Comparison of ENCODE assay signal across 8 mouse cellular contexts in genomic region chr11:98003171-98003671, GRCm38 (mm10). TPM values are rescaled to one million over a fixed set of nuclear protein-coding genes. Genes with fewer than 3 reads are reported as not detected.
DNase-seq lines count a peak whose midpoint lies in the region; ATAC-seq and TF ChIP-seq lines count a peak whose summit lies in the region.

No protein-coding gene starts in this region.

- peaks cover 11% of the 10 kb centered on the region for H3K4me1 ChIP-seq in kidney, postnatal 0 days (replicated peaks; ENCODE audit: insufficient read depth, low read length)
- peaks cover 6 to 23% of the 10 kb centered on the region in 2 experiments; a peak in 2 of 4 replicates for H3K4me1 ChIP-seq in ES-E14 (ENCODE audit: control insufficient read depth in 2 of 2, insufficient read depth in 2 of 2, low read length in 2 of 2, poor library complexity in 1 of 2)
- H3K4me1 ChIP-seq in forebrain, postnatal 0 days (ENCODE audit: insufficient read depth), result no peaks in the 10 kb centered on the region
- peaks cover 38% of the 10 kb centered on the region for H3K4me1 ChIP-seq in midbrain, embryonic 12.5 days

- DNase-seq in kidney, postnatal 0 days (ENCODE audit: low spot score), result no peak
- no peak for DNase-seq in kidney, adult 9 months
- DNase-seq in ES-E14 (ENCODE audit: low read depth, low spot score), result no peak
- no peak for DNase-seq in forebrain, postnatal 0 days
- DNase-seq in embryo, embryonic 10.5 days (ENCODE audit: low spot score), result no peak
- no peak for DNase-seq in layer of hippocampus, adult 9-10 months (ENCODE audit: low spot score)

- no peaks in the 10 kb centered on the region for H3K9me3 ChIP-seq in kidney, postnatal 0 days (replicated peaks; ENCODE audit: low read length)
- H3K9me3 ChIP-seq in ES-E14 (ENCODE audit: control insufficient read depth, insufficient read depth, low read depth, low read length), result no peaks in the 10 kb centered on the region
- H3K9me3 ChIP-seq in forebrain, postnatal 0 days (ENCODE audit: low read length), result no peaks in the 10 kb centered on the region
- H3K9me3 ChIP-seq in midbrain, embryonic 12.5 days, result no peaks in the 10 kb centered on the region

- H3K36me3 ChIP-seq in kidney, postnatal 0 days (ENCODE audit: insufficient read depth, low read length), result 0 out of 2 replicates have a peak, but pooled peaks cover 4% of the 10 kb centered on the region
- peaks cover 3% of the 10 kb centered on the region; the same call in 1 of the 2 replicates for H3K36me3 ChIP-seq in ES-E14 (ENCODE audit: control insufficient read depth, insufficient read depth, low read length, poor library complexity, severe bottlenecking)
- H3K36me3 ChIP-seq in forebrain, postnatal 0 days (ENCODE audit: insufficient read depth), result peaks cover 54% of the 10 kb centered on the region
- peaks cover 37% of the 10 kb centered on the region for H3K36me3 ChIP-seq in midbrain, embryonic 12.5 days

- 0 out of 2 replicates have a peak, but pooled peaks cover 4% of the 10 kb centered on the region for H3K27me3 ChIP-seq in kidney, postnatal 0 days (ENCODE audit: insufficient read depth, low read length)
- no peaks in the 10 kb centered on the region for H3K27me3 ChIP-seq in forebrain, postnatal 0 days (ENCODE audit: insufficient read depth, low read length)
- peaks cover 33% of the 10 kb centered on the region for H3K27me3 ChIP-seq in midbrain, embryonic 12.5 days

- H3K9ac ChIP-seq in kidney, postnatal 0 days (ENCODE audit: low read depth, low read length), result no peak overlapping the region
- H3K9ac ChIP-seq in ES-E14 (ENCODE audit: insufficient read depth, low read depth, low read length, poor library complexity, severe bottlenecking), result peak overlapping the region; percentile 9; the same call in 1 of the 2 replicates
- no peak overlapping the region for H3K9ac ChIP-seq in forebrain, postnatal 0 days
- H3K9ac ChIP-seq in midbrain, embryonic 12.5 days (replicated peaks), result no peak overlapping the region

- in situ Hi-C loops in ES-E14 (cut with MboI; ENCODE audit: low sequenced_read_pairs in 2 of 2, unreplicated experiment in 2 of 2), result no loop called here

- no peak overlapping the region for H3K27ac ChIP-seq in kidney, postnatal 0 days
- no peak overlapping the region for H3K27ac ChIP-seq in ES-E14 (ENCODE audit: insufficient read depth, low read depth, low read length, poor library complexity, severe bottlenecking)
- no peak overlapping the region; the same call in 1 of the 2 replicates for H3K27ac ChIP-seq in forebrain, postnatal 0 days (ENCODE audit: low read depth, low read length)
- no peak overlapping the region for H3K27ac ChIP-seq in midbrain, embryonic 12.5 days (replicated peaks)

- no peak overlapping the region for H3K4me3 ChIP-seq in kidney, postnatal 0 days (replicated peaks; ENCODE audit: low read depth, low read length)
- peak overlapping the region; percentile 49 to 67 for H3K4me3 ChIP-seq in ES-E14 (ENCODE audit: insufficient read depth in 1 of 2, low read depth in 1 of 2, low read length in 2 of 2, poor library complexity in 1 of 2, severe bottlenecking in 1 of 2)
- H3K4me3 ChIP-seq in forebrain, postnatal 0 days (ENCODE audit: low read depth, low read length), result no peak overlapping the region
- no peak overlapping the region for H3K4me3 ChIP-seq in midbrain, embryonic 12.5 days

- TF ChIP-seq CTCF in kidney, postnatal 0 days (IDR thresholded peaks at IDR 0.05; ENCODE audit: low read depth), result no peak
- TF ChIP-seq CTCF in forebrain, postnatal 0 days (IDR thresholded peaks at IDR 0.05; ENCODE audit: low read depth), result no peak

- H3K4me2 ChIP-seq in kidney, postnatal 0 days (ENCODE audit: low read length), result peak overlapping the region; percentile 28; the same call in 1 of the 2 replicates
- H3K4me2 ChIP-seq in forebrain, postnatal 0 days (ENCODE audit: low read depth), result 0 out of 2 replicates have a peak overlapping the region, but pooled peaks have one; percentile 1
- H3K4me2 ChIP-seq in midbrain, embryonic 12.5 days (replicated peaks), result peak overlapping the region; percentile 26

- ATAC-seq in kidney, postnatal 0 days (replicated peaks; ENCODE audit: low FRiP score, low read depth), result 0 out of 2 replicates have a peak, but pooled peaks have one; percentile 16
- ATAC-seq in forebrain, postnatal 0 days, result peak; percentile 40; the same call in 1 of the 2 replicates
- ATAC-seq in midbrain, embryonic 12.5 days (ENCODE audit: low FRiP score, low read depth), result no peak
- ATAC-seq in erythroblast, adult 5-6 weeks (replicated peaks; ENCODE audit: low FRiP score, poor library complexity, severe bottlenecking), result no peak

- WGBS in kidney, postnatal 0 days, result 49% methylated on average over 17 of the region's 17 CpGs
- WGBS in forebrain, postnatal 0 days, result 32% methylated on average over 17 of the region's 17 CpGs
- 41% methylated on average over 17 of the region's 17 CpGs for WGBS in midbrain, embryonic 12.5 days

TF ChIP-seq in ES-E14, 5 proteins besides CTCF, POLR2A, EP300 and RAD21:
- TF ChIP-seq MAFK (IDR thresholded peaks at IDR 0.05; ENCODE audit: insufficient read depth, low read depth, low read length) (no peak), CHD2 (IDR thresholded peaks at IDR 0.05; ENCODE audit: low read depth, low read length) (no peak), ZNF384 (IDR thresholded peaks at IDR 0.05; ENCODE audit: low read depth, low read length) (no peak), ZC3H11A (IDR thresholded peaks at IDR 0.05; ENCODE audit: borderline replicate concordance, low read depth, low read length) (no peak), HCFC1 (IDR thresholded peaks at IDR 0.05; ENCODE audit: borderline replicate concordance, insufficient read depth, low read length) (no peak)

RNA-seq across cellular contexts. Expression of gene Arl5c, which starts 7.2 kb away (rescaled TPM):
- polyA plus RNA-seq in kidney, postnatal 0 days (2015; fragmentation: Nextera tagmentation; extraction: Ambion mirVana), result 2.0 and 3.1 TPM in 2 replicates
- total RNA-seq in ES-E14 (2012; rRNA removed), result 2.9 and 4.4 TPM in 2 replicates
- 3.7 and 5.2 TPM in 2 replicates for total RNA-seq in forebrain, postnatal 0 days (2014; rRNA removed)
- 3.0 and 4.2 TPM in 2 replicates for polyA plus RNA-seq in forebrain, postnatal 0 days (2015; fragmentation: Nextera tagmentation; extraction: Ambion mirVana)
- 6.3 and 7.4 TPM in 2 replicates for polyA plus RNA-seq in midbrain, embryonic 12.5 days (2016; fragmentation: Nextera tagmentation; extraction: Ambion mirVana)
- 0.96 and 5.9 TPM in 2 replicates for total RNA-seq in erythroblast, adult 5-6 weeks (2015; ENCODE audit: low replicate concordance)
- 1.5 and 2.6 TPM in 2 replicates for total RNA-seq in erythroblast, adult 5-6 weeks (2017; ENCODE audit: low replicate concordance)

RNA-seq across cellular contexts. Expression of gene Plxdc1, which starts 17.0 kb away (rescaled TPM):
- polyA plus RNA-seq in kidney, postnatal 0 days (2015; fragmentation: Nextera tagmentation; extraction: Ambion mirVana), result 1.8 and 2.1 TPM in 2 replicates
- 2.5 and 4.3 TPM in 2 replicates for total RNA-seq in ES-E14 (2012; rRNA removed)
- 0.54 and 1.5 TPM in 2 replicates for total RNA-seq in forebrain, postnatal 0 days (2014; rRNA removed)
- polyA plus RNA-seq in forebrain, postnatal 0 days (2015; fragmentation: Nextera tagmentation; extraction: Ambion mirVana), result 1.6 and 3.5 TPM in 2 replicates
- polyA plus RNA-seq in midbrain, embryonic 12.5 days (2016; fragmentation: Nextera tagmentation; extraction: Ambion mirVana), result 0.34 and 0.48 TPM in 2 replicates
- total RNA-seq in erythroblast, adult 5-6 weeks (2015; ENCODE audit: low replicate concordance), result 2.1 TPM in 1 of 2 replicates, not detected in the other
- total RNA-seq in erythroblast, adult 5-6 weeks (2017; ENCODE audit: low replicate concordance), result 1.0 and 1.8 TPM in 2 replicates

RNA-seq across cellular contexts. Expression of gene Cacnb1, which starts 19.6 kb away (rescaled TPM):
- 8.8 and 9.0 TPM in 2 replicates for polyA plus RNA-seq in kidney, postnatal 0 days (2015; fragmentation: Nextera tagmentation; extraction: Ambion mirVana)
- 6.2 and 12.0 TPM in 2 replicates for total RNA-seq in ES-E14 (2012; rRNA removed)
- 64.1 and 76.4 TPM in 2 replicates for total RNA-seq in forebrain, postnatal 0 days (2014; rRNA removed)
- 49.4 and 57.2 TPM in 2 replicates for polyA plus RNA-seq in forebrain, postnatal 0 days (2015; fragmentation: Nextera tagmentation; extraction: Ambion mirVana)
- 34.3 and 35.2 TPM in 2 replicates for polyA plus RNA-seq in midbrain, embryonic 12.5 days (2016; fragmentation: Nextera tagmentation; extraction: Ambion mirVana)
- not detected in 2 replicates for total RNA-seq in erythroblast, adult 5-6 weeks (2015; ENCODE audit: low replicate concordance)
- total RNA-seq in erythroblast, adult 5-6 weeks (2017; ENCODE audit: low replicate concordance), result 0.34 TPM in 1 of 2 replicates, not detected in the other

RNA-seq across cellular contexts. Expression of gene Rpl19, which starts 23.3 kb away (rescaled TPM):
- 1,072 and 1,182 TPM in 2 replicates for polyA plus RNA-seq in kidney, postnatal 0 days (2015; fragmentation: Nextera tagmentation; extraction: Ambion mirVana)
- 3,222 and 3,264 TPM in 2 replicates for total RNA-seq in ES-E14 (2012; rRNA removed)
- 793 and 1,371 TPM in 2 replicates for total RNA-seq in forebrain, postnatal 0 days (2014; rRNA removed)
- polyA plus RNA-seq in forebrain, postnatal 0 days (2015; fragmentation: Nextera tagmentation; extraction: Ambion mirVana), result 687 and 897 TPM in 2 replicates
- 741 and 746 TPM in 2 replicates for polyA plus RNA-seq in midbrain, embryonic 12.5 days (2016; fragmentation: Nextera tagmentation; extraction: Ambion mirVana)
- total RNA-seq in erythroblast, adult 5-6 weeks (2015; ENCODE audit: low replicate concordance), result 701 and 899 TPM in 2 replicates
- total RNA-seq in erythroblast, adult 5-6 weeks (2017; ENCODE audit: low replicate concordance), result 332 and 357 TPM in 2 replicates

RNA-seq across cellular contexts. Expression of gene Stac2, which starts 50.0 kb away (rescaled TPM):
- 1.6 and 2.0 TPM in 2 replicates for polyA plus RNA-seq in kidney, postnatal 0 days (2015; fragmentation: Nextera tagmentation; extraction: Ambion mirVana)
- total RNA-seq in ES-E14 (2012; rRNA removed), result 2.1 and 3.8 TPM in 2 replicates
- total RNA-seq in forebrain, postnatal 0 days (2014; rRNA removed), result 2.8 and 3.8 TPM in 2 replicates
- polyA plus RNA-seq in forebrain, postnatal 0 days (2015; fragmentation: Nextera tagmentation; extraction: Ambion mirVana), result 2.0 and 2.1 TPM in 2 replicates
- polyA plus RNA-seq in midbrain, embryonic 12.5 days (2016; fragmentation: Nextera tagmentation; extraction: Ambion mirVana), result 0.62 and 0.73 TPM in 2 replicates
- total RNA-seq in erythroblast, adult 5-6 weeks (2015; ENCODE audit: low replicate concordance), result not detected in 2 replicates
- not detected in 2 replicates for total RNA-seq in erythroblast, adult 5-6 weeks (2017; ENCODE audit: low replicate concordance)

Comparison
In these comparisons a context has a peak if more than half of its experiments do, and no peak if none do; other contexts are left out.
1. ATAC-seq: peak in kidney, postnatal 0 days (single experiment) and forebrain, postnatal 0 days (single experiment); none in midbrain, embryonic 12.5 days (single experiment) and erythroblast, adult 5-6 weeks (single experiment).
2. H3K4me3 ChIP-seq: peak in ES-E14 (2 of 2); none in kidney, postnatal 0 days (single experiment), forebrain, postnatal 0 days (single experiment) and midbrain, embryonic 12.5 days (single experiment).
3. Peak in every context shown above with its lines, with median percentiles within 50 percentile points of each other: H3K4me2 ChIP-seq.